Mouse (Mus musculus): ENCODE data around the gene Ccr5. TPM values are rescaled to one million over a fixed set of nuclear protein-coding genes. Genes with fewer than 3 reads are reported as not detected.
"Not testable (repeated sequence)": the region's sequence is repeated elsewhere in the genome, so short reads cannot be mapped to it uniquely, and the experiment has no call there.

The Ccr5 gene
- total RNA-seq (2021), result 1 to 10 TPM; 1.5 to 2.9 TPM
- long read RNA-seq, experiment 1, result 0 reads
- long read RNA-seq, experiment 2, result 0 reads

DNA sequence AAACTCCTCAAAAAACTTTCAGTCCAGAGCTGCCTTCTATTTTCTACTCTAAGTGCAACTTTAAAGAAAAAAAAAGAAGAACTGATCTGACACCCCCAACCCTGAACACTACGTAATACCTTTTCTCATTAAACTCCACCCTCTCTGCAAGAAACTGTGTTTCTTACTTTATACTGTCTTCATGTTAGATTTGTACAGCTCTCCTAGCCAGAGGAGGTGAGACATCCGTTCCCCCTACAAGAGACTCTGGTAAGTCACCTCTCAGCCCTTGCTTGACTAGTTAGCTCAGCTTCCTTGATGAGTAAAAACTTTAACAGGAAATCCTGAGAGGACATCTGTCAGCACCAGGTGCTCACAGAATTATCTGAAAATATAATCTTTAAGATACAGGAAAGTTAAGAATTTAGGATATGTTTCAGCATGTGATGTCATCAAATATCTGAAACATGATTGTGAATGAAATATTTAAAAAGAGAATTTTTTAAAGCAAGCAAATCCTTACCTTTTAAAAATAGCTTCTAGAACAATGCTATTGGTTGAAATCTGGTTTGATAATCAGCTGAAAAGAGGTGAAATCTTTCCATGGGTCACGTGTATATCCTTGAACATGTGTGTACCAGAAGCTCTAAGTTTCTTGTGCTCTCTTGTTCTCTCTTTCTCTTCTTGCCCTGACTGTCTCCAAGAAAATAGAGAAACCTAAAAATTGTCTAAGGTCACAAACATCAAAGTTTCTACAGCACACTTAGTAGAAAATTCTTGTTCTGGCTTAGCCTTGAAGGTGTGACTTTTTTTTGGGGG is at the start of gene Ccr5:
Ccr5 (plus strand) TSS at position 157 of the 798 bp plus-strand sequence.
- DNase-seq, result no peak

DNA sequence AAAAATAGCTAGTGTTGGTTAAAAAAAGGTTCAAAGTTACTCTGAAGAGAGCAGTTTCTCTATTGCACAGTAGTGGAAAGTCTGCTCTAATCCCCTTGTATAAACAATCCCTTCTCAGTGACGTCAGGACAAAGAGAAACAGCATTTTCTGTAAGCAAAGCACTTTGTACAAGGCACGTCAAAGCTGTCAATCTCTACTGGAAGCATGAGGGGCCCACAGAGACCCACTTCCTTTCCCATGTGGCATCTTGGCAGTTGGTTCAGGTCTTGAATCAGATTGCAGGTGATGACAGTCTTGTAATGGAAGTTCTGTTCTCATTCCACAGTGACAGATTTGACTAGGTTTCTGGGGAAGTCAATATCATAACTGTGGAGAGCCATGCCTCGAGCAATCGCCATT is 41.5 kb upstream of the Ccr5 start:
- DNase-seq, result no peak

DNA sequence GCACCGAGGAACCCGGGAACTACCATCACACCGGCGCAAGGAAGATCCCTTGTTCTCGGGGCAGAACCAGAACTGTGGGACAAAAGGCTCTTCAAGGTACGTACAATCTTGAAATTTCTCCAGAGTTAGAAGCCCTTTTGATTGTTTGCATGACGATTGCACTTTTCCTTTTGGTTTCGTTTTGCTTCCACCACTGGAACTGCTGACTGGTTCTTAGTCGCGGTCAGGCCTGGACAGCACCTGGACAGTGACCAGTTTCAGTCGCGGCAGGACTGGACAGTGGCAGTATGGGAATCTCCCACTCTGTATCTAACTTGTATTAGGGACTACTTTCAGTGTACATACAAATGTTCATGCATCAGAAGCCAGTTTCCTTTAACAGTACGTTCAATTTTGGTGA is 40.9 kb upstream of the Ccr5 start:
- DNase-seq, result not testable (repeated sequence)

DNA sequence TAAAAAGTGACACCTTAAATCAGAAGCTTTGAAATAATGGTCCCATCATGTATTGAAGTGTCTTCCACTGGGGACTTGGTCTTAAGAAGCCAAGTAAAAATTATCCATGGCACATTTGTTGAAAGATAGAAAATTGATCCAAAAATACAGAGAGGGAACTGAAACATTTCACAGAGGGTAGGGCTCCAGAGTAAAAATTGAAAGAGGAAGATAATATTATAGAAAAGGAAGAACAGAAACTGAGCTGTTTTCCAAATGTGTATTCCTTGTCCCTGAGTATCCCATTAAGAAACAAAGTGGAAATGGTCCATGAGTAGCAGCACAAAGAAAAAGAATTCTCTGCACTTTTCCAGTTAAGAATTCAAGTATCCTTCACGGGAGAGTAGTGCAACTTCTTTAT is 30.9 kb upstream of the Ccr5 start:
- DNase-seq, result no peak

DNA sequence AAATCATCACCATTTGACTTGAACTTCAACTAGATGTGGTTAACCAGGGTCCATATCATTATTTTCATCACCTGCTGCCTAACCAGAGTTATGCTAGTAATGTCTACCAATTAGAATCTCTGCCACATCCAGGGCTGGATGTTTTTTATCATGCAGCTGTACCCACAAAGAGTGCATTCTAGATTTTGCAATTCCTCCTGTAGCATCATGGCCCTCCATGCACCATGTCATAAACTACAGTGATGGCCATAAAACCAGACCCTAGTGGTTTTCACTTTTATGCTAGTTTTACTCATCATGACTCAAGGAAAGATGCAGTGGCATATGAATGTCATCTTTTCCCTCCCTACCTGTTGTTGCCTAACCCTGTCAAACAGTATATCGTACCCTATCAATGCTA is 22.2 kb upstream of the Ccr5 start:
- no peak for DNase-seq

DNA sequence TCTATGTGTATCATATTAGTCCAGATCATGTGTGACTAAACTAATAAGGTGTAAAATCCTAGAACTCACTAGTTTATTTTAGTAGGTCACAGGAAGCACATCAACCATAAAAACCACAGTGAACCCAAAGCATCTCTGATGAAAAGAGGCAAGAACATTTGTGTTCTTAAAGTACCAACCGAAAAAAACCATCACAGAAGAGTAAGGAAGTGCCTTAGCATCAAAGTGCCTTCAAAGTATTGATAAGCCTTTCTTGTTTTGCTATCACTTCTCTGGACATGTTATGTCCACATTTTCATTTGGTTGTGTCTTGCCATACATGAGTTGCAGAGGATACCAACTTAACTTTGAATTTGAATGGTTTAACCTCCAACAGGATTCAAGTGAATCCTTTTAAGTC is 21.0 kb upstream of the Ccr5 start:
- DNase-seq, result no peak

DNA sequence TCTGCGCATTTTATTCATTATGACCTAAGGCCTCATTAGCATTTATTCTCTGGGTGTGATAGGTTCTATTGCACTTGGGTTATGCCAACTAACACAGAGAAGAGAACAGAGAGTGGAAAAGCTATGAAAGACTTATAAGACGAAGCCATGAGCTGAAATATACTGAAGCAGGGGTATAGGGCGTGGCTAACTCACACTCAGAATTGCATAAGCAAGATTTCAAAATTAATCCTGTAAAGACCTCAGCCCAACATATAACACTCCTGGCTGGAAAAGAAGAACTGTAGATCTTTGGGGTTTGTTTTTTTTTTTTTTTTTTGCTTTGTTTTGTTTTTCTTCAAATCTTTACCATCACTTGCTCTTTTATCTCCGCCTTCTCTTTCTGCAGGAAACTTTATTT is 19.6 kb upstream of the Ccr5 start, which contains the start of gene Ccr2:
Ccr2 (plus strand) TSS at position 228 of the 400 bp plus-strand sequence.
- DNase-seq, result no peak

DNA sequence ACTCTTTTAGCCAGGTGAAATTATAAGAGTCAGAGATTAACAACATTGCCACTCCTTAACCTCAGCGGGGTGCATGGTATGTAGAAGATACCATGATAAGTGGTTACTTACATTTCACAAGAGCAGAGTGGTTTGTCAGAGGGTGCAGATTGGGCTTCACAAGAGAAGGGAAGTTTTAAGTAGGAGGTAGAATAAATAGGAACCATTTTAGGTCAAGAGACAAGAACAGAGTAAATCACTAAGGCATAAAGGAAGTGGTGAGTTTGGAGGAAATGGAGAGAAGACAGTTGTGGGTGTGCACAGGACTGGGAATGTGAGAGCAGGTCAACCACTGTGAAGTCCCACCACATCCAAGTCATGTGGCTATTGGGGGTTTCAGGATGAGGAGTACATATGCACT is 18.1 kb upstream of the Ccr5 start:
- DNase-seq, result no peak

DNA sequence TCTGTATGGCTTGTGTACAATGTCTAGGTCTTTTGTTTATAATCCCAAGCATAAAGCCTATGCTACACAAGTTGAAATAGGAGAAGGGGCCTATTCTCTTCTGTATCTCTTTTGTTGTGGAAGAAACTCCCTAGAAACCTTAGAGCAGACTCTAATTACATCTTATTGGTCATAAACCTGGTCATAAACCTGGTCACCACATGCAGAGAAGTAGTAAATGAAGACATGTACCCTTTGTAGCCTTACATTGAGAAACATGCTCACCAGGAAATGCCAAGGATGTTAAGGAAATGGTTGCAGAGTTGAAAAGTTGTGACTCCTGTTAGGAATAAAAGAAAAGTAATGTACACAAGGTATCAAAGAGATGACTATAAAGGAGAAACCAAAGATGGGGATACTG is 16.1 kb upstream of the Ccr5 start:
- DNase-seq, result no peak

DNA sequence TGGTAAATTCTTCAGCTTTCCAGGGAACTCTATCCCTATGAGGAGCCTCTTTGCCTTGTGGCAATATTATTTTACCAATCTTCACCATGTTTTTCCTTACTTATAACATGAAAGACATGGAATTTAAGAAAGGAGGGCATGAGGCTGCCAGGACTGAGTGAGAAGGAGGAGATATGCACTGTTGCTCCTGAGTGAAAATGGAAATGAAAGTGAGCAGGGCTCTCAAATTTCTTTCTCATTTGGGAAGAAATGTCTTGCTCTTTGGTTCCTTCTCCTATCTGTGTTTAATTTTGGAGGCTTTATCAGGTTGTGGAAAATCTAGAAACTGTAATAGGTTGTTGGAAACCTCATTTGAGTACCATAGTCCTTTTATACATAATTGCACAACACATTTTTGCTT is 14.1 kb upstream of the Ccr5 start:
- DNase-seq, result no peak

DNA sequence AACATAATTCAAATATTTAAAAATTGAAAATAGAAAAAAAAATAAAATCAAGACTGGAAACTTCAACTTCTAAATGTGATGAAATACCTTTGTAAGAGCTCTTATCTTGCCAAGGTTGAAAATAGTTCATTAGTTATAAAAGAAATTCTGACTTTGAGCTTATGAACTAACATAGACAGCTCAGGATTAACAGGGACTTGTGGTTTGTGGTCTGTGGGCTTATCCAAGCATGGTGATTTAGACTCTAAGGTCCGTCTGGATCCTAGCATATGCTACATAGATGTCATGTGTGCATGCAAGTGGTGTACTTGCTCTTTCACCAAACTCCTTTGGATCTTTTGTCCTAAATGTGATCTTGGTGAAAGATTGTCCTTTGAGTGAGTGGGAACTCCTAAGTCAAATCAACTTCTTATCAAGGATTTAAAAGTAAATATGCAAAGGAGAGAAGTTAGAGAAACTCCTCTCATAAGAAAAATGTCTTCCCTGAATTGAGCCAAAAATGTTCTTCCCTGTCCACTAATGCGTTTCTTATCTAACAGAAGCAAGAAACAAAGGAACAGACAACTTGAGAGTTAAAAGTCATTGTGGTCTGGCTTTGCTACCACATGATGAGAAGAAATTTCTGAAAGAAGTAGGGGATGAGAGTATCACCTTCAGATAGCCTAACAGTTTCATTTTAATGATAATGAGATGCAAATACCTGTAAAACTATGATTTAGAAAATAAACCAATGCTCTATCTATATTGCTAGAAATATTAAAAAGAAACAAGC is 12.8 kb upstream of the Ccr5 start:
- DNase-seq, result no peak

DNA sequence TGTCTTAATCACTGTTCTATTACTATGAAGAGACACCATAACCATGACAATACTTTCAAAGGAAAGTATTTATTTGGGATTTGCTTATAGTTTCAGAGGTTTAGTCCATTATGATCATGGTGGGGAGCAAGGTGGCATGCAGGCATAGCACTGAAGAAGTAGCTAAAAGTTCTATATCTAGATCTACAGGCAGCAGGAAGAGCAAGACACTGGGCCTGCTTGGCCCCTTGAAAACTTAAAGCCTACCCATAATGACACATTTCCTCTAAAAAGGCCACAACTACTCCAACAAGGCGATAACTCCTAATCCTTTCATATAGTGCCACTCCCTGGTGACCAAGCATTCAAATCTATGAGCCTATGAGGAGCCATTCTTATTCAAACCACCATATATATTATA is 9.3 kb upstream of the Ccr5 start:
- no peak for DNase-seq

DNA sequence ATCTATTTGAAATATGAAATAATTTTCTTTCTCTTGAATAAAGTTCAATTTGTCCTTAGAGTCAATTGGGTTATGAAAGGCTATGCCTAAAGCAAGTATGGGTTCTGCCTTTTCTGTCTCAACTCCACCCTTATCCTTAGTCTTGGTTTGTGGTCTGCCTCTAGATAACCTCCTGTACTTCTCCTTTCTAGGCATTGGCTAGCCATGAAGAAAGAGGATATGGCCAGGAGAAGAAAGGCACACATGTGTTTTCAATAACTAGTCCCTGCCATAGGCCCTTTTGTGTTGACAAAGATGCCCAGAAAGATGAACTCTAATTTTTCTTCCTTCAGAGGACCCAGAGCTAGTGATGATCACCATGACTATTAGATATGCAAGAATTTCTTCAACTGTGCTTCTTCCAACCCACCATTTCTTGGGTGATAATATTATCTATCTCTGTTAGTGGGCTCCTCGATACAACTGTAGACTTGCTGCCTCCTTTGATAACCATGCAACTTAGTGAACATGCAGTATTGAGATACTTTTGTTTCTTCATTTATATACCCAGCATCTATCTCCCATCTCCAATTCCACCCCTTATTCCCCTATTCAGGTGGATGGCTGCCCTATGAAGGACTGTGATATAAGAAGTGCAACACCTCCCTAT is 8.6 kb upstream of the Ccr5 start:
- no peak for DNase-seq

DNA sequence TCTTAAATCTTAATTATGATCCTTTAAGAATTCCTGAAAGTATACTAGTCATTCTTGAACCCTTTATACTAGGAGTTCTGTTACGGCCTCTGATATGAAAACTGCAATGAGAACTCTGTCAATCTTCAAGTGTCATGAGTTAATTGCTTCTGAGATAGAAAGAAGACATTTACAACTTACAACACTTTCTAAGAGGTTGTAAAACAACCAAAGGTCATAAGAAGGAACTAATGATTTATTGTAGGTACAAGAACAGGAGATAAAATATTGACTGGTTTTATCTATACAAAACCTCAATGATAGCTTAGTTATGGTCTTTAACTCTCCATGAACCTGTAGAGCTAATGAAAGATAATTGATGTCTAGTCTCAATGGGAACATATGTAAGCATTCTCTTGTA is 7.6 kb upstream of the Ccr5 start:
- DNase-seq, result no peak

DNA sequence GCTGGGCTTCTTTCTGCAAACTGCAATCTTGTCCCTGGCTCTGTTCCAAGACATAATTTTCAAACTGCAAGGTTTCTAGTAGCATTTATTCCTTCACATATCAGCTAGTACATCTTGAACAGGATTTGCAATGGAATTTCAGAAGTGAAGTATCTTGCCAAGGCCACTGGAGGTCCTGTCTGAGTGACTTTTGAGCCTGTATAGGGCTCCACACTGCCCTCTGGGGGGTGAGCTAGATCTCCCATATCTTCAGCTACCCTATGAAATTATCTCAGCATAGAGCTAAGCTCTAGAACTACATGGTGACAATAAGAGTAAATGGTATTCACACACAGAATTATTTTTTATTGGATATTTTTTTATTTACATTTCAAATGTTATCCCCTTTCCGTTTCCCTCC is 2.9 kb upstream of the Ccr5 start:
- DNase-seq, result peak; percentile 13

DNA sequence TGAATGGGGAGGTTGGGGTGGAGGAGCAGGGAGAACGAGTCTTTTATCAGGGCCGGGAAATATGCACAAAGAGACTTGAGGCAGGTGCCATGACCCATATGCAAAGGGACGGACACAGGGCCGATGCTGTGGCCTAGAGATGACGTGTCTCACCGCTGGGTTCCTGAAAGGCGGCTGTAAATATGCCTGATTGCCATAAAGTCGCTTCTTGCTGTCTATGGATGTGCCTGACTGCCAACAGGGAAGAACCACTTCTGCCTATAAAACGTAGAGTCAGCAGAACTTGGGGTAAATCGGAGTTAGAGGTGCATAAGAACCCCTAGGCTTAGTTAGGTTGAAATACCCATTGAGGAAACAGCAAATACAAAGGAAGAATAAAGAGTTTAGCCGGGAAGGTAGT is 4.2 kb downstream of the Ccr5 start:
- DNase-seq, result no peak

DNA sequence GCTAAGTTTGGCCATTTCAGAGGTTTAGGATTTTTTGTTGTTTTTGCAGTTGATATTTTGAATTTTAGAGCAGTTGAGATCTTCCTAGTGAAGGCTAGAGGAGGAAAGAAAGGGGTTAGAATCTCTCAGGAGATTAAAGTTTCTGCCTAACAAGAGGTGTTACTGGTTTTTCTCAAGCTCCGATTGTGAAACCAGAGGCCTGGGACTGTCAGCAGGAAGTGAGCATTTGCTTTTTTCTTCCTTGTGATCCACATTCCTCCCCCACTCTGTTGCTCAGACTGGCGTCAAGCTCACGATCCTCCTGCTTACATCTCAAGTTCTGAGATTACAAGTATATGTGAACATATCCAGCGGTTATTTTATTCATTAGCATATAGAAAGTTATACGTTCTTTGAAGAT is 5.0 kb downstream of the Ccr5 start:
- DNase-seq, result no peak

DNA sequence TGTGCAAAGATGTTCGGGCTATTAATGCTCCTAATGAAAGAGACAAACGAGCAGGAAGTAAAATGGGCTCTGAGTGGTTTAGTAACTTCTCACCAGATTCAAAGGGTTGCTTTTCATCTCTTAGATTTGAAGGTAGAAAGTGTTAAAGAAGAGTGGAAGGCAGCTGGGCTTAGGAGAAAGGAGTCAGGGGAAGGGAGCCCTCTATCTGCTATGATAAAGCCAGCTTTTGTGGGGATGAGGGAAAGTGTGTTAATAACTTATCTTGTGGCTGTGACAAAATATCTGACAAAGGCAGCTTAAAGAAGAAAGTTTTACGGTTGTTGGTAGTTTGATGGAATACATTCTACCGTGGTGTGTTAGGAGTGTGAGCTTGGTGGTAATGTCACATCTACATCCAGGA is 6.1 kb downstream of the Ccr5 start:
- DNase-seq, result no peak

DNA sequence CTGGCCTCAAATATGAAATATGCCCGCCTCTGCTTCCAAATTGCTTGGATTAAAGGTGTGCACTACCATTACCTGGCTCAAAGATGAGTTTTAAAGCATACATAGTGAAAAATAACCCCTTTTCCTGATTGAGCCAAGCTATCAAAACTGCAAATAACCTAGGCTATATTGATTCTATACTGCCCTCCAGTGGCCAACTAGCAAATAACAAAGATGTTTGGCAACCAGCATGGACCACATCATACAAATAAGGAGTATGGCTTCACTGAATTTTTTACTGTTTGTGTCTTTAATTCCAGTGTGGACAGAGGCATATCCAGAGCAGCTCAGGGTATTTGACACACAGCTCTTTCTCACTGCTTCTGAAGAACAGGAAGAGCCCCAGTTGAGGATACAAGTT is 7.0 kb downstream of the Ccr5 start:
- peak; percentile 48 for DNase-seq

DNA sequence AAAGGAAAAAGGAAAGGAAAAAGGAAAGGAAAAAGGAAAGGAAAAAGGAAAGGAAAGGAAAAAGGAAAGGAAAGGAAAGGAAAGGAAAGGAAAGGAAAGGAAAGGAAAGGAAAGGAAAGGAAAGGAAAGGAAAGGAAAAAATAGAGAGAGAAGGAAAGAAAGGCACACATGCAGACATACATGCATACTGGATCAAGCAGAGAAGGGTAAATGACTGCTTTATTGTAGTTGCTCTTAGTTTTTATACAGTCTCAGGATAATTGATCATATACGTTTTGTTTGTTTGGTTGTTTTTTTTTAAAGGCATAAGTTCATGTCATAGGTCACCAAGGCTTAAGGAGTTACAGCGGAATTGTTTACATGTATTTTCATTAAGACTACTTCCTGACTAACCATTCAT is 11.6 kb downstream of the Ccr5 start:
- DNase-seq, result not testable (repeated sequence)

DNA sequence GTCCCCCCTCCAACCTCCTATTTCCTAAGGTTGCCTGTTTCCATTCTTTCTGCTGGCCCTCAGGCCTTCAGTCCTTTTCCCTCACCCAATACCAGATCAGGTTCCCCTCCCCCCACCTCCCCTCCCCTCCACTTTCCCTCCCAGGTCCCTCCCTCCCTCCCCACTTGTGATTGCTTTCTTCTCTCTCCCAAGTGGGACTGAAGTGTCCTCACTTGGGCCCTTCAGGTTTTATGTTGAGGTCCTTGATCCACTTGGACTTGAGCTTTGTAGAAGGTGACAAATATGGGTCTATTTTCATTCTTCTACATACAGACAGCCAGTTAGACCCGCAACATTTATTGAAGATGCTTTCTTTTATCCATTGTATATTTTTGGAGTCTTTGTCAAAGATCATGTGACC is 13.6 kb downstream of the Ccr5 start:
- DNase-seq, result not testable (repeated sequence)

DNA sequence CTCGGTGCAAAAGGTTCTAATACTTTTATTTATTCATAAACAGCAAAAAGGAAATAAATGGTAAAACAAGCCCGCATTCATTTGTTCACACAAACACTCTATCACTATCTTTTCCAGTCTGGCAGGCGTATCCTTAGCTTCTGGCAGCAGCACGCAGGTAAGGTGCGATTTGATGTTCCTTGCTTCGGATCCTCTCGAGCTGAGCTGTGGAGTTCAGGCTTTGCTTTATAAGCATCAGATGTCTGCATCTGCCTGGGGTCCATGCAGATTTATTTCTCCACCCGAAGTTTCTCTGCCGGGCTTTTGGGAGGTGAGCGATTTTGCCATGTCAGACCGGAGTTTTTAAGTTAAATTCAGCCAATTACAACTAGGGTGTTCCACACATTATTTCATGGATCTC is 16.3 kb downstream of the Ccr5 start:
- DNase-seq, result no peak

Data from adrenal gland, postnatal 10 days (tissue).